Mouse (Mus musculus) T-cell, adult 66 days (primary cell): ENCODE measurements around the gene Usp3. TPM values are rescaled to one million over a fixed set of nuclear protein-coding genes. Genes with fewer than 3 reads are reported as not detected.

Experiments
- total RNA-seq, 2 experiments: library from RNA; stranded (reverse); gene quantifications; 3 replicates in 1 of 2; 4 replicates in 1 of 2; pipeline ENCODE4 v1.2.4; 2023

Usp3 gene
- 100 to 1,000 TPM; 165 to 167 TPM for total RNA-seq

DNA sequence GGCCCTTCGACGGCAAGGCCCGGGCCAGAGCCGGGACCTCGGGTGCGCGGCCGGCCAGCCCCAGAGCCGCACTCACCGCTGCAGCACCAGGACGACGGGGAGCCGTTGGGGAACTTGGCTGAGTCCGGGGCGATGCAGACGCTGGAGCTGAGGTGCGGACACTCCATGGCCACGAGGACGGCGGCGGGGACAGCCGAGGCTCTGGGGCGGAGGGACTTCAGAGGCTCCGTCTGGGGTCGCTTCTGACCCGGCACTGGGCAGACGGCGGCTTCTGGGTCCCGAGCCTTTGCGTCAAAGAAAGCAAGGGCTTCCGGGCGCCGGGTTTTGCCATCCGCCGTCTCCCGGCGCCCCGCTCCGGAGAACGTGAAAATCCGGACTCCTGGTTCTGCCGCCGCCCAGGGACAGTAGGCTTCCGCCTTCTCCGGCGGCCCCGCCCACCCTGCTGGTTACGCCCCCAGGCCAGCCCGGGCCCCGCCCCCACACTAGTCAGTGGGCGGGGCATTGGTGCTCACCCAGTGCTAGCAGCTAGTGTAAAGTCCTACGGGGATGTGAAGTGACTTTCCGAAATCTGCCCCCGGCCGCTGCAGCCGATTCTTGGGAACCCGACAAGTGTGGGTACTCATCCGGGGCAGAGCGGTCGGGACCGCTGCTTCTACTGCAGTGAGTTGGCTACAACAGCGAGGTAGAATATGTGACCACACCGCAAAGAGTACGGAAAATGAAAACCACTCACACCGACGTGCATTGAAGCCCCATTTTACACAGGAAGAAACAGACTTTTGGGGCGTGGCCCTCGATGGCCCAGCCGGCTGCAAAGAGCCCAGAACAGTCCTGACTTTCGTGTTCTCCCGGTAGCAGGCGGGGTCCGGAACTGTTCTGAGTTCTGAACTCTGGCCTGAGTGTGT is at the start of gene Usp3:
Usp3 (minus strand) TSS at position 435 of the 905 bp plus-strand sequence.

DNA sequence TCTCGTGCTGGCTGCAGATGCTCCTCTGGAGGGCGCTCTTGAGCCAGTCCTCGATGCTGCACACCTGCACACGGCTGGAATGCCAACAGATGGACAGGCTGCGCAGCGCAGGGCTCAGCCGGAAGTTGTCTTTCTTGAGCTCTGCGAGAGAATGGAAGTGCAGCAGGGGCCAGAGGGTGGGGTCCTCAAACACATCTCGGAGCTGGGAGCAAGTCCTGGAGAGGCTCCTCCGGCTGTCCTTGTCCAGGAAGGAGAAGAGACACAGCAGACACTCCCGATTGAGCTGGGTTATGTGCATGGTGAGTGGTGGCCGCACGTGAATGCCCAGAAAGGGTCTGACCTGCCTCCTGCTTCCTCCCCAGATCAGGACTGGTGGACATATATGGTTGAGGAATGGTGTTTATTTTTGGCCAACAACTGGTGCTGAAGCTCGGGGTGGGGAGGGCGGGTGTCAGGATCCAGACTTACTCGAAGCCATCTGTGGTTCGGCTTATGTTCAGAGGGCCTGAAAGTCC is 78.6 kb downstream of the Usp3 start, which contains the start of gene Fbxl22:
Fbxl22 (minus strand) TSS at position 338 of the 515 bp plus-strand sequence.

Other genes starting within 250 kb of the Usp3 start
- 100 to 1,000 TPM; 110 to 120 TPM for gene Herc1, start 242.7 kb downstream of the Usp3 start, total RNA-seq
- 10 to 100 TPM; 17.9 to 18.8 TPM for gene Fbxl22, start 78.5 kb downstream of the Usp3 start, total RNA-seq
- 1 to 10 TPM; 5.2 to 5.5 TPM for gene Car12, start 120.5 kb upstream of the Usp3 start, total RNA-seq
- under 1 TPM; 0.67 to 0.71 TPM for gene Aph1b, start 202.3 kb upstream of the Usp3 start, total RNA-seq
- not detected for gene Gm10647, start 203.9 kb upstream of the Usp3 start, total RNA-seq
- 1 to 10 TPM; 1.4 to 1.9 TPM for gene Aph1c, start 241.6 kb upstream of the Usp3 start, total RNA-seq